Mouse (Mus musculus) liver, postnatal 0 days (tissue): ENCODE data around the gene Ociad1.

Source experiments
- CTCF ChIP-seq: sonication (generic); IDR thresholded peaks from 2 replicates; pipeline ENCODE4 v1.5.1; 2016; ENCODE audit warnings: antibody characterized with exemption, low read depth
- EP300 ChIP-seq: IDR thresholded peaks from 2 replicates; pipeline ENCODE4 v1.6.1; 2016; ENCODE audit warnings: antibody characterized with exemption, low read depth, mild to moderate bottlenecking

DNA sequence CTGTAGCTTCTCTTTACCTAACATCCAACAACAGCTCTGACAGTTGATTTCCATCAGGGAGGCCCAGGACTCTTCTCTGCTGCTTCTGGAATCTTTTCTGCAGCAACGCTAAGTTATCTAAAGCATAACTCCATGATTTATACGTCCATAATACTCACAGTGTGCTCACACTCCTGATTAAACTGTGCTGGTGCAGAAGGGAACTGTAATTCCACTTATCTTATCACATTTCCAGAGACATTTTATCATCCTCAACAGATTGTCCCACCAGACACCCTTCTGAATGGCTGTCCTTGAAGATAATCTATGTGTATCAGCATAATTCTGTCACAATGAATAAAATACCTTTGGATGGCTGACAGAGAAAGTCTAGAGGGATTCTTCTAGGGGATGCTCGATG, 61.4 kb downstream of the Ociad1 start:
- TF ChIP-seq CTCF (no peak), EP300 (peak; percentile 90)
